Mouse (Mus musculus) forebrain, embryonic 11.5 days (tissue): ENCODE measurements around the gene Nxph1. TPM values are rescaled to one million over a fixed set of nuclear protein-coding genes. Genes with fewer than 3 reads are reported as not detected.

Experiments used
- ATAC-seq: fragments of 200-750 bp; cut with Nextera tagmentation; replicated peaks from 2 replicates; pipeline ENCODE4 v1.8.0; 2017; ENCODE audit warnings: moderate TSS enrichment; ENCODE audit not compliant: low FRiP score
- DNase-seq: peaks from one replicate; pipeline ENCODE4 v3.0.0-alpha.2; 2017; ENCODE audit warnings: low spot score
- H3K27ac ChIP-seq: fragments of 300-500 bp; sonication (generic); 2 replicates; pipeline ENCODE4 v1.5.1; 2014; ENCODE audit warnings: low read depth, low read length
- H3K27me3 ChIP-seq: fragments of 300-500 bp; sonication (generic); 2 replicates; pipeline ENCODE4 v1.6.1; 2014; ENCODE audit warnings: mild to moderate bottlenecking, low read length, mixed read lengths; ENCODE audit not compliant: control insufficient read depth, insufficient read depth
- H3K36me3 ChIP-seq: fragments of 300-500 bp; sonication (generic); 2 replicates; pipeline ENCODE4 v1.6.1; 2014; ENCODE audit warnings: mild to moderate bottlenecking, low read length, moderate library complexity, mixed read lengths; ENCODE audit not compliant: control insufficient read depth, insufficient read depth
- H3K4me1 ChIP-seq: fragments of 300-500 bp; sonication (generic); replicated peaks from 2 replicates; pipeline ENCODE4 v1.6.1; 2014; ENCODE audit warnings: low read length, mixed read lengths; ENCODE audit not compliant: control insufficient read depth, insufficient read depth
- H3K4me2 ChIP-seq: fragments of 300-500 bp; sonication (generic); 2 replicates; pipeline ENCODE4 v1.6.1; 2014; ENCODE audit warnings: low read depth, mild to moderate bottlenecking, low read length, moderate library complexity, mixed read lengths; ENCODE audit not compliant: severe bottlenecking
- H3K4me3 ChIP-seq: fragments of 300-500 bp; sonication (generic); 2 replicates; pipeline ENCODE4 v1.5.1; 2014; ENCODE audit warnings: low read depth, low read length
- H3K9ac ChIP-seq: fragments of 300-500 bp; sonication (generic); 2 replicates; pipeline ENCODE4 v1.6.1; 2014; ENCODE audit warnings: low read length
- H3K9me3 ChIP-seq: fragments of 300-500 bp; sonication (generic); 2 replicates; pipeline ENCODE4 v1.6.1; 2016; ENCODE audit warnings: low read length, mixed read lengths; ENCODE audit not compliant: control insufficient read depth
- WGBS: fragments of 180-500 bp; shearing (Covaris S2); extraction: QIAGEN DNeasy Blood & Tissue Kit; methylation state at CpG from one replicate; pipeline ENCODE4 v1.1.7; 2014; 5-methylcytosine and 5-hydroxymethylcytosine counted together
- polyA plus RNA-seq: library from polyadenylated mRNA; unstranded; fragments of >200 nt; fragmentation: Nextera tagmentation; extraction: Ambion mirVana; gene quantifications from 2 replicates; pipeline ENCODE4 v1.2.1, GENCODE M21; 2014

Nxph1 gene
- polyA plus RNA-seq, 1 experiment from 2014 or later, result 6.9 TPM

DNA sequence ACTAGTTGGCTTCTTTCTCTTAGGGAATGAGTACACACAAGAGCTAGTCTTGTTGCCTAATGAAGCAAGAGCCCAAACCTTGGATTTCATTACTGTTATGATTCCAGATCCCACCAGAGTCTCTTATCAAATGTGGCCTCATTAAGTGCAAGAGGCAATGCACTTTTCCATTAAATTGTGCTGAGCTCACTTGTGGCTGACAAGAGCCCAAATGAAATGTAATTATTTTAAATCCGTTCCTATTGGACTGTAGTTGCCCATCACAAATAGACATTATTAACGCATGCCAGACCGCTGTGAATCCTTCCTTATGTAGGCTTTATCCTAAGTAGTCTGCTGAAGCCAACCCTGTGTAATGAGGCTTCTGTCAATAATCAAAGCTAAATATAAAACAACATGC, 118.2 kb downstream of the Nxph1 start:
- DNase-seq, result no peak

DNA sequence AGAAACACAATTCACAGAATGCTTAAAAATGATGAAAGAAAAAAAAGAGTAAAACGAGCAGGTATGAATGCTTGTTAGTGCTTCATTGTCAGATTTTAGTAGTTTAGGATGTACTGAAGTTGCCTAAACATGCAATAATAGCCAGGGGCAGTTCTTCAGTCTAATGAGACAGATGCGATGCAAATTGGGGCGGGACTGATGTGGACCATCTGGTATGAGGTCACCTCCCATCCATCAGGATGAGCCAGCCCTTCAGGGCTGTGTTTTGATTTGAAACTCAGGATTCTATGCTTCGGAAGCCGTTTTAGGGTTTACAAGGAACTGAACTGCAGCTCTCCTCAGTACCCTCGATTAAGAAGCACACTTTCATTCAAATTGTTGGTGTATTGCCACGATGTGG, 121.7 kb downstream of the Nxph1 start:
- H3K36me3 ChIP-seq, result no peaks in the 10 kb centered on the region
- H3K27me3 ChIP-seq, result no peaks in the 10 kb centered on the region; the same call in 1 of the 2 replicates
- no peak overlapping the region for H3K4me3 ChIP-seq
- no peak for ATAC-seq
- no peak for DNase-seq
- H3K27ac ChIP-seq, result no peak overlapping the region
- WGBS, result 67% methylated on average over 7 of the region's 7 CpGs
- H3K4me2 ChIP-seq, result no peak overlapping the region
- no peaks in the 10 kb centered on the region for H3K9me3 ChIP-seq
- H3K9ac ChIP-seq, result no peak overlapping the region
- peaks cover 2% of the 10 kb centered on the region for H3K4me1 ChIP-seq

More for the DNA sequence above, 118.2 kb downstream of the Nxph1 start:
- no peak overlapping the region for H3K4me2 ChIP-seq
- peak; percentile 75 for ATAC-seq
- no peaks in the 10 kb centered on the region for H3K36me3 ChIP-seq
- no peaks in the 10 kb centered on the region for H3K9me3 ChIP-seq
- no peak overlapping the region for H3K4me3 ChIP-seq
- no peak overlapping the region for H3K27ac ChIP-seq
- peaks cover 2% of the 10 kb centered on the region for H3K4me1 ChIP-seq
- H3K9ac ChIP-seq, result no peak overlapping the region
- 34% methylated on average over 3 of the region's 3 CpGs for WGBS
- no peaks in the 10 kb centered on the region; the same call in 1 of the 2 replicates for H3K27me3 ChIP-seq

DNA sequence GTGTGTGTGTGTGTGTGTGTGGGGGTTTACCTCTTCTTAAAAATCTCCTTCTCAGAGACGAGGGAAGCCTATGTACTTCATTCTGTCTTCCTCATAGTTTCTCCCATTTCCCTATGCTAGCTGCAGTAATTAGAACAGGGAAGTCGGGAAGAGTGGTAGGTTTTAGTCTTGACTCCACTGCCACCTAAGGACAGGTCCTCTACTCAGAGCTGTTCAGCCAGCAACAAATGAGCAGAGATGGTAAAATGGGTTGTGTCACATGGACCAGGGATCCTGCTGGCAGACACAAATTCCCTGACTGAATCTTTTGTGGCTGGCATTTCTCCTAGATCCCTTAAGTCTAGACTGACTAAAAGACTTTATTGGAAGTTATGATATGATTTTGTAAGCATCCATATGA, 128.2 kb downstream of the Nxph1 start:
- no peaks in the 10 kb centered on the region for H3K9me3 ChIP-seq
- DNase-seq, result no peak
- no peak for ATAC-seq
- H3K27ac ChIP-seq, result no peak overlapping the region
- no peaks in the 10 kb centered on the region for H3K36me3 ChIP-seq
- H3K9ac ChIP-seq, result no peak overlapping the region
- H3K4me3 ChIP-seq, result no peak overlapping the region
- 71% methylated on average over 2 of the region's 2 CpGs for WGBS
- no peaks in the 10 kb centered on the region for H3K27me3 ChIP-seq
- H3K4me2 ChIP-seq, result no peak overlapping the region
- H3K4me1 ChIP-seq, result no peaks in the 10 kb centered on the region

- no peak overlapping the region for H3K4me3 ChIP-seq
- H3K27me3 ChIP-seq, result no peaks in the 10 kb centered on the region
- no peaks in the 10 kb centered on the region for H3K36me3 ChIP-seq
- H3K27ac ChIP-seq, result no peak overlapping the region
- no peak overlapping the region for H3K9ac ChIP-seq
- H3K9me3 ChIP-seq, result no peaks in the 10 kb centered on the region
- no peaks in the 10 kb centered on the region for H3K4me1 ChIP-seq
- WGBS, result 85% methylated on average over 4 of the region's 4 CpGs
- ATAC-seq (no peak), DNase-seq (no peak)
- no peak overlapping the region for H3K4me2 ChIP-seq
Measured at GRCm38 (mm10) chr6:9077793-9078689, 129.8 kb downstream of the Nxph1 start.

DNA sequence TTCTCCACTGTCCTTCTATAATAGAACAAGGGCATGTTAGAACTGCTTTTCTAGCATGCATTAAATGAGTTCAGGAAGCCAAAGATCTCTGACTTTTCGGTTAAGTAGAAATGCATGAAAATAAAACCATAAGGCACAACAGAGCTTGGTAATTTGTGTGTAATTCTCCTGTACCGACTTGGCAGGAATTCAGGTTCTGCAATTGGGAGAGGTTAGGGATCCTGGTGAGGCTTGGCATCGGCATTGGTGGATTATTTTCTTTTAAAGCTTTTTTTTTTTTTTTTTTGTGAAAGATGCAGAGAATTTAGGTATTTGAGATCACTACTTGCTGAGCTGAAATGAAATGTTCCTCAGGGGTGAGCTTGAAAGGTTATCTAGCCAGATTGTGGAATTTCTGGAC, 135.6 kb downstream of the Nxph1 start:
- Histone ChIP-seq H3K27ac (no peak overlapping the region), H3K36me3 (no peaks in the 10 kb centered on the region), H3K27me3 (no peaks in the 10 kb centered on the region), H3K9ac (no peak overlapping the region), H3K9me3 (no peaks in the 10 kb centered on the region), H3K4me2 (no peak overlapping the region), H3K4me1 (no peaks in the 10 kb centered on the region), H3K4me3 (no peak overlapping the region)
- WGBS, result 83% methylated on average over 3 of the region's 3 CpGs
- ATAC-seq, result no peak
- no peak for DNase-seq

DNA sequence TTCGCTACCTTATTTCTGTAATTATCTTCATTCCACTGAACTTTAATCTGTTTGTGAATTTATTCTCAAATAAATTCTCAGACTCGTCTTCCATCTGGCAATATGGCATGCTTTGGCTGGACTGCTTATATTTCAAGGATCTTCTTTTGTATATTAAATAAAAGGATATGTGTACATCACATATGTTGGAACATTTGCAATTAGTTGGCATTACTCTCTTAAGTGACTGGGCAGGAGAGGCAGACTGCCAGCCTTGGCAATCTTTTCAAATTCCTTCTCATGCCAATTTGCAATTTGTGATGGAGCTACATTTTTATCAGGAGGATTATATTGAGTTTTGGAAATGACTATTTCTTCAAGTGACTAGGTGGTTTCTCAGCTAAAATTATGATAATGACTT, 149.1 kb downstream of the Nxph1 start:
- ATAC-seq, result no peak

DNA sequence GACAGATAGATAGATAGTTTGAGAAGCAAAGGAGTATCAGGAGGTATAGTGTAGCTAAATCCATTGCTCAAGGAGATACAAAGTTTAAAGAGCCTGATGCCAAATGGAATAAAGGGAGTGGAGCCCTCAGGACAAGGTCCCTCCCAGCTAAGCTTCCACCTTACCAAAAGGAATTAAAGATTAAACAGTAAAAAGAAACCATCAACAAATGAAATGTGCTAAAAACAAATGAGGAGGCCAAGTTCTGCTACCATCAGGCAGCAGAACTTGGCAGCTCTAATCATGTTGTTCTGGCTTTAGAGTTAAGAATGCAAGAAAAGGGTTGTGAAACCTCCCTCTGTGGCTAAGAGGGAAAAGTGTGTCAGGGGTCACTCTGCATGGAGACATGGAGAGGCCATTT, 159.1 kb downstream of the Nxph1 start:
- Histone ChIP-seq H3K27me3 (no peaks in the 10 kb centered on the region), H3K4me2 (no peak overlapping the region), H3K4me1 (no peaks in the 10 kb centered on the region), H3K9ac (no peak overlapping the region), H3K36me3 (no peaks in the 10 kb centered on the region), H3K9me3 (no peaks in the 10 kb centered on the region), H3K27ac (no peak overlapping the region), H3K4me3 (no peak overlapping the region)
- no peak for ATAC-seq
- no peak for DNase-seq

More for the DNA sequence above, 149.1 kb downstream of the Nxph1 start:
- no peaks in the 10 kb centered on the region for H3K36me3 ChIP-seq
- no peak for DNase-seq
- H3K4me1 ChIP-seq, result no peaks in the 10 kb centered on the region
- no peak overlapping the region for H3K9ac ChIP-seq
- WGBS, result 88% methylated on average over 2 of the region's 2 CpGs
- no peaks in the 10 kb centered on the region for H3K9me3 ChIP-seq
- no peak overlapping the region for H3K4me2 ChIP-seq
- H3K27ac ChIP-seq, result no peak overlapping the region
- H3K4me3 ChIP-seq, result no peak overlapping the region
- no peaks in the 10 kb centered on the region for H3K27me3 ChIP-seq

GRCm38 (mm10) chr6:9119136-9119535, 170.9 kb downstream of the Nxph1 start:
- Histone ChIP-seq H3K27ac (no peak overlapping the region), H3K4me3 (no peak overlapping the region), H3K9ac (no peak overlapping the region), H3K27me3 (no peaks in the 10 kb centered on the region), H3K36me3 (no peaks in the 10 kb centered on the region), H3K4me2 (no peak overlapping the region), H3K9me3 (no peaks in the 10 kb centered on the region), H3K4me1 (no peaks in the 10 kb centered on the region)
- ATAC-seq (no peak), DNase-seq (no peak)
- WGBS, result 81% methylated on average over 2 of the region's 2 CpGs
